Mouse (Mus musculus) small intestine, adult 2 months (tissue): ENCODE measurements around the gene Lrrc8c. TPM values are rescaled to one million over a fixed set of nuclear protein-coding genes. Genes with fewer than 3 reads are reported as not detected.
A peak's percentile ranks its signal among the peaks of the same experiment; 100 is the strongest.

Experiments
- H3K27ac ChIP-seq: fragments of 200-500 bp; 2 replicates; pipeline ENCODE4 v1.5.1; 2012; ENCODE audit warnings: low read depth, low read length, control low read depth, inconsistent platforms; ENCODE audit not compliant: insufficient read depth
- H3K27me3 ChIP-seq: fragments of 200-500 bp; 2 replicates; pipeline ENCODE4 v1.6.1; 2012; ENCODE audit warnings: mild to moderate bottlenecking, moderate library complexity, low read length, inconsistent platforms; ENCODE audit not compliant: control insufficient read depth, insufficient read depth
- H3K36me3 ChIP-seq: fragments of 200-500 bp; 2 replicates; pipeline ENCODE4 v1.6.1; 2012; ENCODE audit warnings: mild to moderate bottlenecking, low read length, control low read depth, inconsistent platforms; ENCODE audit not compliant: control insufficient read depth, insufficient read depth
- H3K4me1 ChIP-seq: fragments of 200-500 bp; 2 replicates; pipeline ENCODE4 v1.6.1; 2012; ENCODE audit warnings: low read length, inconsistent platforms, mixed read lengths; ENCODE audit not compliant: control insufficient read depth, insufficient read depth, insufficient read length
- H3K4me3 ChIP-seq: fragments of 200-500 bp; 2 replicates; pipeline ENCODE4 v1.5.1; 2012; ENCODE audit warnings: low read depth, mild to moderate bottlenecking, control low read depth, inconsistent platforms, low read length, moderate library complexity
- CTCF ChIP-seq: fragments of 200-500 bp; IDR thresholded peaks from 2 replicates; pipeline ENCODE4 v1.5.1; 2012; ENCODE audit warnings: low read depth, mild to moderate bottlenecking, control low read depth, inconsistent platforms, low read length, moderate library complexity, mixed read lengths; ENCODE audit not compliant: insufficient replicate concordance, insufficient read length; ENCODE audit errors: extremely low read depth
- POLR2A ChIP-seq: fragments of 200-500 bp; IDR thresholded peaks from 2 replicates; pipeline ENCODE4 v1.6.1; 2012; ENCODE audit warnings: low read depth, mild to moderate bottlenecking, control low read depth, inconsistent platforms, low read length, moderate library complexity
- WGBS: fragments of 180-500 bp; shearing (Covaris S2); methylation state at CpG from one replicate; pipeline ENCODE4 v1.1.7; 2018; 5-methylcytosine and 5-hydroxymethylcytosine counted together
- polyA plus RNA-seq: library from polyadenylated mRNA; depleted of rRNA; stranded (reverse); fragments of >200 nt; gene quantifications from 2 replicates; pipeline ENCODE4 v1.2.3, GENCODE M21; 2012

The Lrrc8c gene
- polyA plus RNA-seq, 1 experiment = 7.6 TPM

- H3K4me1 ChIP-seq = peaks cover 4% of the 10 kb centered on the region; the same call in 1 of the 2 replicates
- no peaks in the 10 kb centered on the region for H3K36me3 ChIP-seq
- H3K27ac ChIP-seq = no peak overlapping the region
- H3K4me3 ChIP-seq = no peak overlapping the region
- WGBS = 93% methylated on average over 3 of the region's 3 CpGs
- TF ChIP-seq CTCF (no peak), POLR2A (no peak)
- H3K27me3 ChIP-seq = no peaks in the 10 kb centered on the region
Observed at GRCm38 (mm10) chr5:105501136-105501535, 18.1 kb upstream of the Lrrc8c start.

GRCm38 (mm10) chr5:105508813-105509212 is 10.4 kb upstream of the Lrrc8c start:
- Histone ChIP-seq H3K27me3 (no peaks in the 10 kb centered on the region), H3K36me3 (no peaks in the 10 kb centered on the region), H3K27ac (no peak overlapping the region), H3K4me1 (no peaks in the 10 kb centered on the region), H3K4me3 (no peak overlapping the region)
- TF ChIP-seq POLR2A (no peak), CTCF (no peak)
- 96% methylated on average over 6 of the region's 6 CpGs for WGBS

GRCm38 (mm10) chr5:105512297-105512696 is 6.9 kb upstream of the Lrrc8c start:
- TF ChIP-seq CTCF (no peak), POLR2A (no peak)
- H3K27me3 ChIP-seq = no peaks in the 10 kb centered on the region
- peaks cover 3% of the 10 kb centered on the region; the same call in 1 of the 2 replicates for H3K4me1 ChIP-seq
- no peak overlapping the region for H3K4me3 ChIP-seq
- H3K27ac ChIP-seq = no peak overlapping the region
- 72% methylated on average over 4 of the region's 4 CpGs for WGBS
- no peaks in the 10 kb centered on the region for H3K36me3 ChIP-seq

GRCm38 (mm10) chr5:105515532-105515931 is 3.7 kb upstream of the Lrrc8c start:
- peaks cover 6% of the 10 kb centered on the region for H3K4me1 ChIP-seq
- H3K4me3 ChIP-seq = no peak overlapping the region
- TF ChIP-seq POLR2A = no peak
- H3K36me3 ChIP-seq = no peaks in the 10 kb centered on the region
- H3K27ac ChIP-seq = peak overlapping the region; percentile 73
- 0 out of 2 replicates have a peak, but pooled peaks cover 3% of the 10 kb centered on the region for H3K27me3 ChIP-seq
- WGBS = 65% methylated on average over 6 of the region's 6 CpGs

GRCm38 (mm10) chr5:105516290-105516689 is 2.9 kb upstream of the Lrrc8c start:
- Histone ChIP-seq H3K27me3 (0 out of 2 replicates have a peak, but pooled peaks cover 3% of the 10 kb centered on the region), H3K4me1 (peaks cover 6% of the 10 kb centered on the region), H3K36me3 (no peaks in the 10 kb centered on the region), H3K27ac (no peak overlapping the region), H3K4me3 (no peak overlapping the region)
- 59% methylated on average over 3 of the region's 3 CpGs for WGBS
- TF ChIP-seq CTCF = no peak
- TF ChIP-seq POLR2A = no peak

GRCm38 (mm10) chr5:105517992-105518625 is 1.1 kb upstream of the Lrrc8c start:
- peak overlapping the region; percentile 31; the same call in 1 of the 2 replicates for H3K27ac ChIP-seq
- TF ChIP-seq CTCF (no peak), POLR2A (no peak)
- 0 out of 2 replicates have a peak, but pooled peaks cover 3% of the 10 kb centered on the region for H3K27me3 ChIP-seq
- H3K36me3 ChIP-seq = no peaks in the 10 kb centered on the region
- peaks cover 6% of the 10 kb centered on the region for H3K4me1 ChIP-seq
- 10% methylated on average over 7 of the region's 7 CpGs for WGBS
- H3K4me3 ChIP-seq = peak overlapping the region; percentile 65

- WGBS = 1% methylated on average over 16 of the region's 16 CpGs
- peaks cover 6% of the 10 kb centered on the region for H3K4me1 ChIP-seq
- H3K4me3 ChIP-seq = peak overlapping the region; percentile 65
- peak overlapping the region; percentile 31 for H3K27ac ChIP-seq
- TF ChIP-seq POLR2A (no peak), CTCF (no peak)
- no peaks in the 10 kb centered on the region for H3K36me3 ChIP-seq
- H3K27me3 ChIP-seq = 0 out of 2 replicates have a peak, but pooled peaks cover 3% of the 10 kb centered on the region
Observed at GRCm38 (mm10) chr5:105518626-105519095, 527 bp upstream of the Lrrc8c start.
